Mouse (Mus musculus): ENCODE results near the gene Dlx3. TPM values are rescaled to one million over a fixed set of nuclear protein-coding genes. Genes with fewer than 3 reads are reported as not detected.

The Dlx3 gene
- polyA plus RNA-seq, 1 experiment from 2014 or later, result 0.11 TPM

DNA sequence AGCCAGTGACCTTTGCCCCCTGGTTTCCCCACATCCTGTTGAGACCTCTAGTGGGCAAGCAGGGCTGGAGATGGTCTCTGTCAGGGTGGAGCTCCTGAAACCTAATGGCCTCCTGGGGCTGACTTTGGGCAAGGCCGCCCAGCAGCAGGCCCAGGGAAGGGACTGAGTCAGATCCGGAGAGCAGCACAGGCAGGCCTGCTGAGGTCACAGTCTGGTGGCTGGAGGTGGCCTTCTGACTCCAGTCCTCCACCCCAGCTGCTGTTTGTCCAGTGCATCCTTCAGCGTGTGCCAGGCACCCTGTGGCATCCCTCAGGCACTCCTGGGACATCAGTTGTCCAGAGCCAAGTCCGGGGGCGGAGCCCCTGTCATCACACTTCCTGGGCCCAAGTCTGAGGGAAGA lies 45.9 kb downstream of the Dlx3 start:
- DNase-seq (no peak), ATAC-seq (ENCODE audit: insufficient read depth) (no peak)
- Histone ChIP-seq H3K4me3 (ENCODE audit: low read depth, low read length) (no peak overlapping the region), H3K36me3 (ENCODE audit: insufficient read depth) (no peaks in the 10 kb centered on the region), H3K9ac (no peak overlapping the region), H3K27ac (ENCODE audit: low read depth) (no peak overlapping the region), H3K9me3 (ENCODE audit: low read depth, low read length) (no peaks in the 10 kb centered on the region), H3K27me3 (ENCODE audit: insufficient read depth, low read length) (no peaks in the 10 kb centered on the region), H3K4me1 (ENCODE audit: insufficient read depth) (no peaks in the 10 kb centered on the region), H3K4me2 (no peak overlapping the region)
- WGBS, result 68% methylated on average over 5 of the region's 5 CpGs
- no peak for TF ChIP-seq CTCF (IDR thresholded peaks at IDR 0.05; ENCODE audit: low read depth)

Other genes starting within 250 kb of the Dlx3 start
- gene Col1a1, start 183.9 kb upstream of the Dlx3 start, polyA plus RNA-seq (2014; fragmentation: Nextera tagmentation; extraction: Ambion mirVana), result 1,035 and 1,062 TPM in 2 replicates
- not detected in 2 replicates for gene Hils1, start 152.5 kb upstream of the Dlx3 start, polyA plus RNA-seq (2014; fragmentation: Nextera tagmentation; extraction: Ambion mirVana)
- 0.35 TPM in 1 of 2 replicates, not detected in the other for gene Sgca, start 143.8 kb upstream of the Dlx3 start, polyA plus RNA-seq (2014; fragmentation: Nextera tagmentation; extraction: Ambion mirVana)
- 13.0 and 14.3 TPM in 2 replicates for gene Ppp1r9b, start 129.1 kb upstream of the Dlx3 start, polyA plus RNA-seq (2014; fragmentation: Nextera tagmentation; extraction: Ambion mirVana)
- gene Samd14, start 110.2 kb upstream of the Dlx3 start, polyA plus RNA-seq (2014; fragmentation: Nextera tagmentation; extraction: Ambion mirVana), result 22.7 and 24.5 TPM in 2 replicates
- 24.5 and 27.4 TPM in 2 replicates for gene Pdk2, start 78.8 kb upstream of the Dlx3 start, polyA plus RNA-seq (2014; fragmentation: Nextera tagmentation; extraction: Ambion mirVana)
- 27.1 and 28.4 TPM in 2 replicates for gene Itga3, start 43.3 kb upstream of the Dlx3 start, polyA plus RNA-seq (2014; fragmentation: Nextera tagmentation; extraction: Ambion mirVana)
- 0.31 and 0.57 TPM in 2 replicates for gene Dlx4, start 26.1 kb downstream of the Dlx3 start, polyA plus RNA-seq (2014; fragmentation: Nextera tagmentation; extraction: Ambion mirVana)
- not detected in 2 replicates for gene Tac4, start 141.4 kb downstream of the Dlx3 start, polyA plus RNA-seq (2014; fragmentation: Nextera tagmentation; extraction: Ambion mirVana)
- 77.0 and 83.7 TPM in 2 replicates for gene Kat7, start 190.1 kb downstream of the Dlx3 start, polyA plus RNA-seq (2014; fragmentation: Nextera tagmentation; extraction: Ambion mirVana)
- 12.9 and 14.6 TPM in 2 replicates for gene Fam117a, start 216.9 kb downstream of the Dlx3 start, polyA plus RNA-seq (2014; fragmentation: Nextera tagmentation; extraction: Ambion mirVana)

All from lung, embryonic 14.5 days (tissue).